Mouse (Mus musculus): ENCODE data around the gene Akap2. TPM values are rescaled to one million over a fixed set of nuclear protein-coding genes. Genes with fewer than 3 reads are reported as not detected.
"Not testable (repeated sequence)": the region's sequence is repeated elsewhere in the genome, so short reads cannot be mapped to it uniquely, and the experiment has no call there.

Gene Akap2
- total RNA-seq, 2 experiments from 2014 or later = 35.1 to 38.1 TPM

DNA sequence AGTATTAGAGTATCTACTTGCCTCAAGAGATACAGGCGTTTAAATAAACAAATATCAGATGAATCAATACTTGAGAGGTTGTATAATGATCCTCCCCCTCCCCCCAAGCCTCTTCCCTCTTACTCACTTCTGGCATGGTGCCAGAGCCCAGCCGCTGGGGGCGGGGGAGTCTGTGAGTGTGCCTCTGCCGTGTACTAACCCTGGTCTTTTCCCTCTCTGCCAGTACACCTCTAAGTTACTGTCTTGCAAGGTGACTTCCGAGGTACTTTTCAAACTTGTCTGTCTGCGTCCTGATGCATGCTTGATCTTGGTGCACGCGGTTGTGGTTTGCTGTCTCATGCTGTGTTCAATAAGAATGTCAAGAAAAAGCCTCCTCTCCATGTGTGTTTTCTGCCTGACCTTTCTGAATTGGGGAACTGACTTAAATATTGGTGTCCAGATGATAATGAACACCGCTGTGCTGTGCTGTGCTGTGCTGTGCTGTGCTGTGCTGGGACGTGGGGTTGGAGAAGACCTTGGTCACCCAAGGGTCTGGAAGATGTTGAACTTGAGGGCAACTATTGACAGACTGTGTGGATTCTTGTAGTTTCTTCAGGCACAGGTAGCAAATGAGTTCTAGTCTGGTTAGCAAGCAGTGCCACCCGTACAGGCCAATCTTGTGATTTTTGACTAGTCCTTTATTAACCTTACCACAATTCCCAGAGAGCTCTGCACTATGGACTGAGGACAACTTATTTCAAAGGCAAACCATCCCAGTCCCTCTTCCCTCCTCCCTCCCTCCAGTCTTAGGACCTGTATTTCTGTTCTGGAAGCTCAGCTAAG, 168.8 kb downstream of the Akap2 start:
- no peak for DNase-seq (ENCODE audit: low spot score in 2 of 2)
- intact Hi-C loops (cut with DNase I) = no loop called here

DNA sequence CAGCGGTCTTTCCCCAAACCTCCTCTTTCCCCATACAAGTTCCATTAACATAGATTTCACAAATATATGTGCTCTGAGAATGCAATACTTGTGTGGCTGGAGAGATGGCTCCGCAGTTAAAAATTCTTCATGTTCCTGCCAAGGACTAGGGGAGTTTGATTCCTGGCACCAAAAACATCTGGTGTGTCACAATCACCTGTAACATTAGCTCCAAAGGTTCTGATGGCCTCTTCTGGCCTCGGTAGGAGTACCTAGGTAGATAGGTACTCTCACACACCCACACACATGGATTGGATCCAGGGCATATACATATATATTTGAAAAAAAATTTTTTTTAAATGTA, 169.4 kb downstream of the Akap2 start:
- intact Hi-C loops (cut with DNase I) = no loop called here
- no peak for DNase-seq (ENCODE audit: low spot score in 2 of 2)

DNA sequence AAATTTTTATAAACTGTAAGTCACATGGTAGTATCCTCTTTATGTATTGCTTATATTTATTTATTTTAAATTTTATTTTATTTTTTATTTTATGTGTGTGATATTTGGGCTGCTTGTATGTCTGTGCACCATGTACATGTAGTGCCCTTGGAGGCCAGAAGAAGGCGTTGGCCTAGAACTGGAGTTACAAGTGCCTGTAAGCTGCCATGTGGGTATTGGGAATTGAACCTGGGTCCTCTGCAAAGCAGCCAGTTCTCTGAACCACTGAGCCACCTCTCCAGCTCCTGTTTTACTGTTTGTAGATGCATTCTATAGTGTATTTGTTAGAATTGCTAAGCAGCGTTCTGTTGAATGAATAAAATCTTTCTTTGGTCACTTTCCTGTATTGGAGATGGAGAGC, 170.8 kb downstream of the Akap2 start:
- intact Hi-C loops (cut with DNase I) = no loop called here
- DNase-seq (ENCODE audit: low spot score in 2 of 2) = no peak

DNA sequence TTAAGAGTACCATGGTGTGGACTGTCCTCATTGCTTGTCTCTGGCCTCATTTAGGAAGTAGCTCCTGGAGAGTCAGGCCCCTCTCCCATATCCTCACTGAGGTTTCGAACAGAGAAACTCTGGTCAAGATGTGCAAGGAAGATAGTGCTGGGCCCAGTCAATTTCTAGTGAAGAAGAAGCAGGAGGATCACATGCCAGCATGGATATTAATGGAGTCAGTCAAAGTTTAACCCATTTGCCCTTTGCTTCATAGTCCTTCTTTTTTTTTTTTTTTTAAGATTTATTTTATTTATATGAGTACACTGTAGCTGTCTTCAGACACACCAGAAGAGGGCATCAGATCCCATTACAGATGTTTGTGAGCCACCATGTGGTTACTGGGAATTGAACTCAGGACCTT, 171.5 kb downstream of the Akap2 start:
- intact Hi-C loops (cut with DNase I); DNase-seq (ENCODE audit: low spot score in 2 of 2): not testable (repeated sequence)

- intact Hi-C loops (cut with DNase I) = no loop called here
- no peak for DNase-seq (ENCODE audit: low spot score in 2 of 2)
Observed at GRCm38 (mm10) chr4:57889773-57890172, 172.3 kb downstream of the Akap2 start.

DNA sequence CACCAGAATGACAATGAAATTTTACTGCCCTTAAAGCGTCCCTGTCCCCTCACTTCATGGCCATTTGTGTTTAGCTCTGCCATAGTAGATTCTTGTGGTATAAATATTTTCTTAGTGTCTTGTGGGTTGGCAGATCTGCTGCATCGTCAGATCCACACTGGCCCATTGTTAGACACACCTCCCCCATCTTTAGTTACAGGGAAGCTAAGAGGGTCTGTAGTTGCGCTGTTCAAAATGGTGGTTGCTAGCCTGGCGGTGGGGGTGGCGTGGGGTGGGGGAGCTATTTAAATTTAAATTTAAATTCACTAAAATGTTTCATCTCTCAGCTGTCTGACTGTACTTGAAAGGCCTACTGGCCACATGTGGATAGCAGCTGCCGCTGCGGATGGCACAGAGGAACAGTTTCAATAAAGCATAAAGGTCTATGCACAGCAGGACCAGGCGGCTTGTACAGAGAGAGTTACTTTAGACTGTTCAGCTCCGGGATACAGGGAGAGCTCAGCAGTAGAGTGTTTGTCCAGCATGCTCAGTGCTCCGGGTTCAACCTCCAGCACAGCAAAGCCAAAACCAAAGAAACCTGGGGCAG, 174.6 kb downstream of the Akap2 start:
- DNase-seq (ENCODE audit: low spot score in 2 of 2) = no peak
- intact Hi-C loops (cut with DNase I) = no loop called here

DNA sequence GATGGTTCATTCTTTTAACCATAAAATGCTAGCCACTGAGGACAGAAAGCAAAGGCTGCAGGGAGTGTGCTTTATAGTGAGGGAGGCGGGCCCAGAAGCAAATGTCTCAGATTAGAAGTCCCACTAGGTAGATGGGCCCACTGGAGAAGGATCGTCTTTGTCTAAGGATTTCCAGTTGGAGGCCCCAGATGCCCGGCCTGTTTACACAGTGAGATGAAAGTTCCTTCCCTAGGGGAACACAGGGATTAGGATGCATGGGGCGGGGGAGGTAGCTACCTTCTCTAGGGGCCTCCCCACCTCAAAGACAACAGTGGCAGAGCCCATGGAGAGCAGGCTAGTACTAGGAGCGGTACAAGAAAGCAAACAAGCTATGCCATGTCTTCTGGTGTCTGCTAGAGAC, 177.7 kb downstream of the Akap2 start:
- intact Hi-C loops (cut with DNase I) = no loop called here
- DNase-seq (ENCODE audit: low spot score in 2 of 2) = no peak

DNA sequence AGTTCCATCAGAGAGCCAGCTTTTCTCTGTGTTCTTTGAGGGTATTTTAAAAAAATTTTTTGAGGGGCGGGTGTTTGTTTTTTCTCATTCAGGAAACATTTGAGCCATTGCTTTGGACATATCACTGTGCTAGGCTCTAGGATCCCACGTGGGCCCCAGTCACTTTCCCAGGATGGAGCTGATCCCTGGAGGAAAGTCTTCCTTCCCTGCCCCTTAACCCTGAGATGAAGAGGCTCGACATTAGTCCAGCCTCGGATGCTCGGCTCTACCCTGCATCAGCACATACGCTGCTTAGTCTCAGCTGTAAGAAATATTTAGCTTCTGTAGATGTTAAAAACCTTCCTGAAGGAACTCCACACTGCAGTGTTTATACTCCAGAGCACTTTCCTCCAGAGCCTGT, 178.4 kb downstream of the Akap2 start:
- no peak for DNase-seq (ENCODE audit: low spot score in 2 of 2)
- intact Hi-C loops (cut with DNase I) = no loop called here

DNA sequence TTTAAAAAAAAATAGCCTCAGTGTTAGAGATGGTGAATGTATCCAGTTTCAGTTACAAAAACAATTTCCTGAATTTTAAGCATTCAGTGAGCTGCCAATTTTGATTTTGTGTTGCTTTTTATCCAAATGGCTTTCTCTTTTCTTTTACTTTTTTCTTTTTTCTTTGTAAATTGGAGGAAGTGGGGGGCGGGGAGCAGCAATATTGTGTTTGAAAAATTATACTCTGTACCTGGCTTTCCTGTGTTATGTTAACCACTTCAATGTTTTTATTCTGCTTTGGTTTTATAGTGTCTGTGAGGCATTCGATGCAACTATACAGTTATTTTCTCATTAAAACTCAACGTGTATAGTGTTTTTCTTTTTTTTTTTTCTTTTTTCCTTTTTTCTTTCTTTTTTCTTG, 179.2 kb downstream of the Akap2 start:
- intact Hi-C loops (cut with DNase I) = no loop called here

DNA sequence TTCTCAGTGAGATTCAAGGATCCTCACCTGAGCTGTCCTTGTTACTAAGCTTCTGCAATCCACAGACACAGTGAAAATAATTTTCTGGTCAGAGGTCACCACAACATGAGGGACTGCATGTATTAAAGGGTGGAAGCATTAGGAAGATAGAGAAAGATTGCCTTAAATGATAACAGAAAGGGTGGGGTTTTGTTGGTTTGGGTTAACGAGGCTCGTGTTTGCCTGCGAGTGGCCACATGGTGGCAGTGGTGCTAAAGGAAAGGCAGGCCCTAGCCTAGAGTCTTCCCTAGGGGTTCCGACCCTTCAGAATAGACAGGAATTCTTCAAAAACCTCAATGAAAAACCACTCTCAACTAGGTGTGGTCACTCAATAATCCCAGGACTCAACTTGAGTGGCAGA, 183.8 kb downstream of the Akap2 start:
- DNase-seq (ENCODE audit: low spot score in 2 of 2) = peak in 1 of 2 experiments; percentile 24
- intact Hi-C loops (cut with DNase I) = loop anchor here (1.0 to 10.0 kb wide), 3 partner anchors 178 to 526 kb away; no protein-coding TSS in a partner anchor

More for the DNA sequence above, 179.2 kb downstream of the Akap2 start:
- DNase-seq (ENCODE audit: low spot score in 2 of 2) = no peak

GRCm38 (mm10) chr4:57902619-57903018, 185.2 kb downstream of the Akap2 start:
- intact Hi-C loops (cut with DNase I) = loop anchor here (10.0 kb wide), 2 partner anchors 352 to 528 kb away; no protein-coding TSS in a partner anchor
- no peak for DNase-seq (ENCODE audit: low spot score in 2 of 2)

GRCm38 (mm10) chr4:57904211-57904610, 186.8 kb downstream of the Akap2 start:
- DNase-seq (ENCODE audit: low spot score in 2 of 2) = peak; percentile 62 to 70
- intact Hi-C loops (cut with DNase I) = loop anchor here (1.0 to 10.0 kb wide), 3 partner anchors 231 to 529 kb away; no protein-coding TSS in a partner anchor

GRCm38 (mm10) chr4:57904638-57905037, 187.2 kb downstream of the Akap2 start:
- peak in 1 of 2 experiments; percentile 16 for DNase-seq (ENCODE audit: low spot score in 2 of 2)
- intact Hi-C loops (cut with DNase I) = loop anchor here (1.0 to 10.0 kb wide), 3 partner anchors 231 to 530 kb away; no protein-coding TSS in a partner anchor

DNA sequence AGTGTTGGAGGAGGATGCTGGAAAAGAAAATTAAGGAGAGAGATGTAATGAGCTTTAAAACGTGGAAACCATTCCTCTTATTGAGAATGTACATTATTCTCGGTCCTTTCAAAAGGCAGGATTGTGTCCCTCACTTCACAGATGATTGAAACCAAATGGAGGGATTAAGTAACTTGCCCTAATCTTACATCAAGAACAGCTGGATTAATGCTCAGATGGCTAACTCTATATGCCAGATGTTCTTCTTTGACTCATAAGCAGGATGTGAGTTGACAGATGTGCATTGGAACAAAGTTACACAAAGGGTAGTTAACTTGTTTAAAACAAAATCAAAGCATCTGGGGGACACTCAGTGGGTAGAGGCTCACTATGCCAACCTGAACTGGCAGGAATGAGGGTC, 189.3 kb downstream of the Akap2 start:
- no peak for DNase-seq (ENCODE audit: low spot score in 2 of 2)
- intact Hi-C loops (cut with DNase I) = loop anchor here (10.0 kb wide), 2 partner anchors 348 to 532 kb away; no protein-coding TSS in a partner anchor

DNA sequence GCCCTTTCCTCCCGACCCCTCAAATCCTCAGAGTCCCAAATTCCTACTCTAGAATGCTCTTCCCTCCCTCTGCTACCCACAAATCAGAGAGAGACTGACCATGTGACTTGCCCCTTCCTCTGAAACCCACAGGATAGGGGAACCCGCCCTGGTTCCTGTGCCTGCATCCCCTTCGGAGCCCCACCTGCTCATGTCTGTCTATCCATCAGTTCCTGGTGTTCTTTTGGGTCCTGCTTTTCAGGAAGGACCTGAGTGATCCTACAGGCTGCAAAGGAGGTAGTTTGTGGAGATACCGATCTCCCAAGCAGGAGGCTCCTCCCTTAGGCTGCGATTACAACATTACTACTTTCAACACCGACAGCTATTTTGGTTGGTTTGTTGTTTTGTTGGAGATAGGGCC, 191.4 kb downstream of the Akap2 start:
- intact Hi-C loops (cut with DNase I) = loop anchor here (10.0 kb wide), 2 partner anchors 346 to 534 kb away; no protein-coding TSS in a partner anchor

DNA sequence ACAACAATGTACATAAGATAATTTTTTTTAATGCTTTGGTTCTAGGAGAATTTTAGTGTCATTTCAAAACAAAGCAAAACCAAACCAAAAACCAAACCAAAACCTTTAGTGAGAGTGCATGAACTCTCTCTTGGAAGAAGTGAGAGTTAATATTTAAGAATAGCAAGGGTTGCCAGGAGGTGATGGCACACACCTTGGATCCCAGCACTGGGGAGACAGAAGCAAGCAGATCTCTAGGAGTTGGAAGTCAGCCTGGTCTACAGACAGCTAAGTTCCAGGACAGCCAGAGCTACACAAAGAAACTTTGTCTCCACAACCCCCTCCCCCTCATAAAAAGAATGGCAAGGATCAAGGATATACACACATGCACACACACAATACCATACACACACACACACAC, 195.6 kb downstream of the Akap2 start:
- DNase-seq (ENCODE audit: low spot score in 2 of 2) = no peak
- intact Hi-C loops (cut with DNase I) = no loop called here

More for the DNA sequence above, 191.4 kb downstream of the Akap2 start:
- no peak for DNase-seq (ENCODE audit: low spot score in 2 of 2)

GRCm38 (mm10) chr4:57914193-57915190, 197.0 kb downstream of the Akap2 start:
- intact Hi-C loops (cut with DNase I) = no loop called here

DNA sequence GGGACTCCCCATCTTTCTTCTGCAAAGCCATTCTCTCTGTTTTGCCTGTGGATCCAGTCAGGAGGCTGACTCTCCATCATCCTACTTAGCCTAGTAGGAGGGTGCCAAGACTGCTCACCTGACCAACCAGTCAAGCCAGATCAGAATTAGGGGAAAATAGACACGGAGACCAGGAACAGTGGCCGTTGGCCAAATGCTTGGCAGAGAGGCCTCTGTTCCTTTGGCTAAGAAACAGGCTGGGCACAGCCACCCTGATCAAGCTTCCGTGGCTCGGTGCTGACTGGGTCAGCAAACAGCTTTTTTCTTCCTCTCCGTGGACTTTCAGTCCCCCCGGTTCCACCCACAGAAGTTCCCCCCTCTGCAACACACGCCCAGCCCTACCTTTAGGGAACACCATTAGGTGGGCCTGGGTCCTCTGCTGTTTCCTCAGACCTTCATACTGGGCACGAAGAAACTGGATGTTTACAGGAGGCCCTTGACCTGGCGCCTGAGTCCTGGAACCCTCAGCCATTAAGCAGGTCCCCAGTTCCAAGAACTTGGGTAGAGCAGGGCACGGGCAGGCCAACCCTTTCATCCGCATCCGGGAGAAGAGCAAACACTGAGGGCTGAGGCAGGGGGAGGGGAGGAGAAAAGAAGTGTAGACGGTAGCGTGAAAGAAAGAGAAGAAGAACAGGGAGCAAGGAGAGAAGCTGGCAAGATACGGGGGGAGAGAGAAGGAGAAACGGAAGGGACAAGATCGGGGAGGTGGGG, 197.9 kb downstream of the Akap2 start:
- intact Hi-C loops (cut with DNase I) = no loop called here
- peak in 1 of 2 experiments; percentile 22 for DNase-seq (ENCODE audit: low spot score in 2 of 2)

More at GRCm38 (mm10) chr4:57914193-57915190, 197.0 kb downstream of the Akap2 start:
- DNase-seq (ENCODE audit: low spot score in 2 of 2) = peak in 1 of 2 experiments; percentile 21

DNA sequence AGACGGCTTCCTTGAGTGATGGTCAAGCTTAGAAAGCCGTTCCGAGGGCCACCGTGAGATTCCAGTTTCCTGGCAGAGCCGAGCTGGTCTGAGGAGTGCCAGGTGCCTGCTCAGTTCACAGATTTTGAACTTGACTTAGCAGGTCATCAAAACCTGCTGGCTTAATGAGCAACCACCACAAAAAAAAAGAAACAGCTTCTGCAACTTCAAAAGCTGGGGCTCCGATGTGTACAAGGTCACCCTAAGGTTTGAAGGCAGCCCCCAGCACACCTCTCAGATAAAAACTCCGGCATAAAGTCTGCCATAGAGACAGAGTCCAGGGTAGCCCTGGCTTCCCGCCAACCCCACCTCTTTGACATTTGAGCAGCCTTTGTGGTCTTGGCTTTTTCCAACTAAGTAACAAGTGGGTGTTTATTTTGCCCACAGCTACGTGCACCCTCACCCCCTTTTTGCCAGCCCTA, 198.8 kb downstream of the Akap2 start, which contains the start of gene D630039A03Rik:
D630039A03Rik (minus strand) TSS at position 97 of the 461 bp plus-strand sequence.
- intact Hi-C loops (cut with DNase I) = no loop called here
- DNase-seq (ENCODE audit: low spot score in 2 of 2) = no peak
